ENCODE assay signal across 8 mouse cellular contexts in genomic region chr13:96697805-96698586, GRCm38 (mm10). TPM values are rescaled to one million over a fixed set of nuclear protein-coding genes. Genes with fewer than 3 reads are reported as not detected.
DNase-seq lines count a peak whose midpoint lies in the region; ATAC-seq lines count a peak whose summit lies in the region.

No protein-coding gene starts in this region.

- WGBS in liver, embryonic 15.5 days (ENCODE audit: insufficient replicate concordance) = 18% methylated on average over 8 of the region's 8 CpGs
- 67% methylated on average over 8 of the region's 8 CpGs for WGBS in stomach, embryonic 14.5 days

- peak overlapping the region; percentile 63 for H3K9ac ChIP-seq in liver, embryonic 15.5 days
- no peak overlapping the region for H3K9ac ChIP-seq in stomach, embryonic 14.5 days (replicated peaks; ENCODE audit: low read depth, low read length)

- H3K27me3 ChIP-seq in liver, embryonic 15.5 days = no peaks in the 10 kb centered on the region
- no peaks in the 10 kb centered on the region for H3K27me3 ChIP-seq in stomach, embryonic 14.5 days (ENCODE audit: control insufficient read depth, insufficient read depth, low read length)

- ATAC-seq in erythroid progenitor cell, adult 5-6 weeks (replicated peaks; ENCODE audit: low FRiP score, poor library complexity, severe bottlenecking) = peak; percentile 97
- peak; percentile 98 for ATAC-seq in liver, embryonic 15.5 days (ENCODE audit: insufficient read depth)
- ATAC-seq in stomach, embryonic 14.5 days (ENCODE audit: insufficient number of reproducible peaks, insufficient read depth, low FRiP score, low read depth) = peak; percentile 82; the same call in 1 of the 2 replicates

- H3K36me3 ChIP-seq in liver, embryonic 15.5 days (replicated peaks) = no peaks in the 10 kb centered on the region
- no peaks in the 10 kb centered on the region for H3K36me3 ChIP-seq in stomach, embryonic 14.5 days (ENCODE audit: control insufficient read depth, insufficient read depth, low read length)

- peak overlapping the region; percentile 75 for H3K4me2 ChIP-seq in liver, embryonic 15.5 days
- H3K4me2 ChIP-seq in stomach, embryonic 14.5 days (replicated peaks; ENCODE audit: low read depth, low read length) = no peak overlapping the region

- H3K27ac ChIP-seq in liver, embryonic 15.5 days (replicated peaks) = peak overlapping the region; percentile 97
- no peak overlapping the region for H3K27ac ChIP-seq in stomach, embryonic 14.5 days (ENCODE audit: low read length)

- H3K4me1 ChIP-seq in liver, embryonic 15.5 days (replicated peaks) = peaks cover 42% of the 10 kb centered on the region
- no peaks in the 10 kb centered on the region for H3K4me1 ChIP-seq in stomach, embryonic 14.5 days (ENCODE audit: control insufficient read depth, insufficient read depth, low read length)

- DNase-seq in adrenal gland, adult 2 months = peak; percentile 44
- DNase-seq in adrenal gland, postnatal 4 days (ENCODE audit: low spot score in 2 of 2) = no peak
- no peak for DNase-seq in cerebellum, postnatal 14 days
- DNase-seq in cerebellum, postnatal 36 days = no peak
- no peak for DNase-seq in cerebellum, postnatal 4 days (ENCODE audit: low spot score in 2 of 2)

- peak overlapping the region; percentile 59 for H3K4me3 ChIP-seq in liver, embryonic 15.5 days (replicated peaks)
- H3K4me3 ChIP-seq in stomach, embryonic 14.5 days (ENCODE audit: low read depth, low read length) = no peak overlapping the region

- no peaks in the 10 kb centered on the region for H3K9me3 ChIP-seq in liver, embryonic 15.5 days (replicated peaks)
- no peaks in the 10 kb centered on the region for H3K9me3 ChIP-seq in stomach, embryonic 14.5 days (ENCODE audit: control insufficient read depth, low read depth, low read length)

RNA-seq across cellular contexts. Expression of gene Hmgcr, which starts 27.3 kb away (rescaled TPM):
- total RNA-seq in adrenal gland, adult 2 months (2021) = 100 to 1,000 TPM in 1 of 2 experiments, 10 to 100 TPM in 1; 33.6 to 276 TPM
- polyA plus RNA-seq in adrenal gland, adult 2 months (2012; rRNA removed) = 16.3 and 40.0 TPM in 2 replicates
- 10 to 100 TPM; 58.9 to 64.1 TPM for total RNA-seq in adrenal gland, postnatal 4 days (2021)
- 24.9 and 39.0 TPM in 2 replicates for total RNA-seq in erythroid progenitor cell, adult 5-6 weeks (2015; ENCODE audit: low replicate concordance)
- 43.2 and 67.3 TPM in 2 replicates for total RNA-seq in erythroid progenitor cell, adult 5-6 weeks (2017; ENCODE audit: low replicate concordance)
- 86.0 and 91.2 TPM in 2 replicates for polyA plus RNA-seq in liver, embryonic 15.5 days (2015; fragmentation: Nextera tagmentation; extraction: Ambion mirVana)
- polyA plus RNA-seq in stomach, embryonic 14.5 days (2014; fragmentation: Nextera tagmentation; extraction: Ambion mirVana) = 101 and 104 TPM in 2 replicates

RNA-seq across cellular contexts. Expression of gene Ankrd31, which starts 50.1 kb away (rescaled TPM):
- under 1 TPM in 1 of 2 experiments, not detected in 1; 0.17 TPM for total RNA-seq in adrenal gland, adult 2 months (2021)
- polyA plus RNA-seq in adrenal gland, adult 2 months (2012; rRNA removed) = not detected in 2 replicates
- total RNA-seq in adrenal gland, postnatal 4 days (2021) = under 1 TPM; 0.08 to 0.11 TPM
- not detected in 2 replicates for total RNA-seq in erythroid progenitor cell, adult 5-6 weeks (2015; ENCODE audit: low replicate concordance)
- total RNA-seq in erythroid progenitor cell, adult 5-6 weeks (2017; ENCODE audit: low replicate concordance) = 0.51 TPM in 1 of 2 replicates, not detected in the other
- polyA plus RNA-seq in liver, embryonic 15.5 days (2015; fragmentation: Nextera tagmentation; extraction: Ambion mirVana) = 0.01 and 0.02 TPM in 2 replicates
- not detected in 2 replicates for polyA plus RNA-seq in stomach, embryonic 14.5 days (2014; fragmentation: Nextera tagmentation; extraction: Ambion mirVana)
